Mouse (Mus musculus) myocyte (in vitro differentiated cells): ENCODE data around the gene Ncan.

Experiments
- CEBPB ChIP-seq: IDR thresholded peaks from 2 replicates; pipeline ENCODE4 v1.6.1; 2011; ENCODE audit warnings: mild to moderate bottlenecking, moderate library complexity; ENCODE audit not compliant: poor library complexity, insufficient read depth, severe bottlenecking
- E2F4 ChIP-seq: IDR thresholded peaks from one replicate; pipeline ENCODE4 v1.6.1; 2011; ENCODE audit warnings: mild to moderate bottlenecking, control low read depth, moderate library complexity; ENCODE audit not compliant: insufficient read depth
- MAX ChIP-seq: IDR thresholded peaks from one replicate; pipeline ENCODE4 v1.6.1; 2011; ENCODE audit warnings: low read depth, mild to moderate bottlenecking, control low read depth
- MYOD1 ChIP-seq, 3 experiments: IDR thresholded peaks; one replicate each; pipeline ENCODE4 v1.6.1; 2011; ENCODE audit warnings: control low read depth in 2 of 3, low read depth in 2 of 3, mild to moderate bottlenecking in 2 of 3, moderate library complexity in 1 of 3; ENCODE audit not compliant: insufficient read length in 2 of 3, control insufficient read depth in 1 of 3
- MYOG ChIP-seq, 3 experiments: IDR thresholded peaks; one replicate each; pipeline ENCODE4 v1.6.1; 2011; ENCODE audit warnings: control low read depth in 2 of 3, low read depth in 2 of 3, mild to moderate bottlenecking in 2 of 3; ENCODE audit not compliant: insufficient read length in 2 of 3, control insufficient read depth in 1 of 3, insufficient read depth in 1 of 3
- POLR2A ChIP-seq: IDR thresholded peaks from one replicate; pipeline ENCODE4 v1.6.1; 2011; ENCODE audit warnings: low read depth, mild to moderate bottlenecking, control low read depth, moderate library complexity; ENCODE audit not compliant: insufficient read length
- POLR2AphosphoS2 ChIP-seq: IDR thresholded peaks from one replicate; pipeline ENCODE4 v1.6.1; 2011; ENCODE audit warnings: low read depth, control low read depth; ENCODE audit not compliant: insufficient read length
- REST ChIP-seq: IDR thresholded peaks from one replicate; pipeline ENCODE4 v1.6.1; 2011; ENCODE audit warnings: mild to moderate bottlenecking, control low read depth, moderate library complexity; ENCODE audit not compliant: insufficient read depth, insufficient read length
- SRF ChIP-seq: IDR thresholded peaks from one replicate; pipeline ENCODE4 v1.6.1; 2011; ENCODE audit warnings: low read depth; ENCODE audit not compliant: control insufficient read depth, insufficient read length
- TCF12 ChIP-seq: IDR thresholded peaks from one replicate; pipeline ENCODE4 v1.6.1; 2011; ENCODE audit warnings: mild to moderate bottlenecking, control low read depth; ENCODE audit not compliant: poor library complexity, insufficient read depth, severe bottlenecking
- TCF3 ChIP-seq: IDR thresholded peaks from one replicate; pipeline ENCODE4 v1.6.1; 2011; ENCODE audit warnings: low read depth, control low read depth; ENCODE audit not compliant: insufficient read length
- USF1 ChIP-seq: IDR thresholded peaks from one replicate; pipeline ENCODE4 v1.6.1; 2011; ENCODE audit warnings: low read depth, mild to moderate bottlenecking, control low read depth, moderate library complexity

DNA sequence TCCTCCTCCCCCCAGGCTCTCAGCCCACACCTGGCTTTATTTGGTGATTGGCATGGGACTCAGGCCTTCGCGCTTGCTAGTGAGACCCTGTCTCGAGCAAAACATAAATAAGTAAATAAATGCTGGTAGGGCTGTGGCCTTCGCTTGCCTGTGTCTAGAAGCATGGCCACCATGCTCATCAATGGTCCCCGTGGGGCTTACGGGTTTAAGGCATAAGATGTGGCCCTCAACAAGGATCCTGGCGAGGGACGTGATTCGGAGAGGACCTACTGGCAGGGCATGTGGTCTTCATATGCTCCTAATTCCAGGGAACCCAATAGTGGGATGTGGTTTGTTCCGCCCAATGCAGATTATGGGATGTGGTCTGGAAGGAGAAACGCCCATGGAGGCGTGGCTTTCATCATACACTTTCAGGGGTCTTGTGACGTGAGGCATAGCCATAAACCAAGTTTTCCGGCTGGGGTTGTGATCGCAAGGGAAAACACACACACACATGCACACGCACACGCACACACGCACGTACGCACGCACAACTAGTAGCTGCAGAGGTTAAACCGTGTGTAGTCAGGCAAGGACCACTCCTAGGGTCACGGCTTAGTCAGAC, 9.4 kb downstream of the Ncan start:
- TF ChIP-seq USF1 (no peak), E2F4 (no peak), POLR2A (no peak), MYOG (IDR thresholded peaks at IDR 0.05; ENCODE audit: control insufficient read depth in 1 of 3, insufficient read depth in 1 of 3, insufficient read length in 2 of 3, low read depth in 2 of 3) (no peak), TCF12 (no peak), POLR2AphosphoS2 (no peak), MAX (no peak), TCF3 (no peak), SRF (no peak), MYOD1 (IDR thresholded peaks at IDR 0.05; ENCODE audit: control insufficient read depth in 1 of 3, insufficient read length in 2 of 3, low read depth in 2 of 3) (no peak), CEBPB (no peak), REST (no peak)
